13 mouse cellular contexts compared by ENCODE assay signal in genomic region chr15:102802265-102802813, GRCm38 (mm10).
A peak's percentile ranks its signal among the peaks of the same experiment; 100 is the strongest.
DNase-seq lines count a peak whose midpoint lies in the region; ATAC-seq and TF ChIP-seq lines count a peak whose summit lies in the region.
"Had no signal": no experiment of that assay in that cellular context is flagged by ENCODE, and none has a peak within 500 bp of the region (broad histone marks: within the 10 kb centered on the region; RNA-seq: fewer than 3 reads in every experiment).

No protein-coding gene starts in this region.

- H3K4me2 ChIP-seq in liver, embryonic 11.5 days: no peak overlapping the region
- H3K4me2 ChIP-seq in hindbrain, embryonic 13.5 days: no peak overlapping the region
- H3K4me2 ChIP-seq in midbrain, embryonic 13.5 days (replicated peaks): no peak overlapping the region
- H3K4me2 ChIP-seq: heart, embryonic 12.5 days; limb, embryonic 15.5 days had no signal

- ATAC-seq in liver, embryonic 11.5 days (replicated peaks; ENCODE audit: low FRiP score): no peak
- no peak for ATAC-seq in hindbrain, embryonic 13.5 days (ENCODE audit: low FRiP score)
- no peak for ATAC-seq in midbrain, embryonic 13.5 days
- ATAC-seq: inflammation-experienced regulatory T-cells, adult 6 months had no signal

- no peaks in the 10 kb centered on the region for H3K79me2 ChIP-seq in C2C12 (ENCODE audit: control insufficient read depth, insufficient read depth)

- intact Hi-C loops in left cerebral cortex, adult 2 months (cut with DNase I): no loop called here

- no peak overlapping the region for H3K4me3 ChIP-seq in C2C12 (ENCODE audit: insufficient read depth, poor library complexity, severe bottlenecking)
- H3K4me3 ChIP-seq in left cerebral cortex, adult 2 months: no peak overlapping the region
- no peak overlapping the region for H3K4me3 ChIP-seq in liver, embryonic 11.5 days (ENCODE audit: low read depth, low read length)
- H3K4me3 ChIP-seq in hindbrain, embryonic 13.5 days: no peak overlapping the region
- no peak overlapping the region for H3K4me3 ChIP-seq in midbrain, embryonic 13.5 days (replicated peaks)
- H3K4me3 ChIP-seq: heart, embryonic 12.5 days; limb, embryonic 15.5 days; midbrain, embryonic 10.5 days had no signal

- DNase-seq in layer of hippocampus, adult 18-20 months (ENCODE audit: low spot score in 2 of 2): peak; percentile 50 to 69
- DNase-seq in layer of hippocampus, postnatal 25 days (ENCODE audit: extremely low spot score in 1 of 2, low spot score in 1 of 2): no peak
- peak; percentile 58 for DNase-seq in ZHBTc4 (ENCODE audit: low read depth, low spot score)
- peak; percentile 62 to 63 for DNase-seq in left cerebral cortex, adult 2 months (ENCODE audit: extremely low spot score in 1 of 2, low spot score in 2 of 2)
- DNase-seq in liver, embryonic 11.5 days (ENCODE audit: low spot score): no peak
- DNase-seq: cerebellum, adult 18-20 months had no signal

- H3K9ac ChIP-seq in liver, embryonic 11.5 days (ENCODE audit: low read depth, low read length): no peak overlapping the region
- H3K9ac ChIP-seq in hindbrain, embryonic 13.5 days: no peak overlapping the region
- no peak overlapping the region for H3K9ac ChIP-seq in midbrain, embryonic 13.5 days (replicated peaks)
- H3K9ac ChIP-seq: heart, embryonic 12.5 days; limb, embryonic 15.5 days had no signal

- no peaks in the 10 kb centered on the region for H3K79me3 ChIP-seq in C2C12 (ENCODE audit: low read depth)

- peaks cover 8% of the 10 kb centered on the region for H3K27me3 ChIP-seq in C2C12 (ENCODE audit: control insufficient read depth, insufficient read depth, insufficient read length)
- H3K27me3 ChIP-seq in liver, embryonic 11.5 days (replicated peaks; ENCODE audit: control insufficient read depth, insufficient read depth, low read length): no peaks in the 10 kb centered on the region; the same call in 1 of the 2 replicates
- H3K27me3 ChIP-seq in hindbrain, embryonic 13.5 days: 0 out of 2 replicates have a peak, but pooled peaks cover 3% of the 10 kb centered on the region
- H3K27me3 ChIP-seq in midbrain, embryonic 13.5 days: no peaks in the 10 kb centered on the region
- H3K27me3 ChIP-seq: limb, embryonic 15.5 days had no signal

- H3K9me3 ChIP-seq in liver, embryonic 11.5 days (ENCODE audit: control insufficient read depth, low read length): no peaks in the 10 kb centered on the region
- H3K9me3 ChIP-seq in hindbrain, embryonic 13.5 days: no peaks in the 10 kb centered on the region
- no peaks in the 10 kb centered on the region for H3K9me3 ChIP-seq in midbrain, embryonic 13.5 days
- H3K9me3 ChIP-seq: heart, embryonic 12.5 days; limb, embryonic 15.5 days; midbrain, embryonic 10.5 days had no signal

- no peak for TF ChIP-seq CTCF in C2C12 (IDR thresholded peaks at IDR 0.05; ENCODE audit: control insufficient read depth, insufficient read depth, insufficient read length)
- no peak for TF ChIP-seq CTCF in left cerebral cortex, adult 2 months (IDR thresholded peaks at IDR 0.05)

- H3K4me1 ChIP-seq in liver, embryonic 11.5 days (replicated peaks; ENCODE audit: control insufficient read depth, insufficient read depth, low read length): no peaks in the 10 kb centered on the region
- H3K4me1 ChIP-seq in hindbrain, embryonic 13.5 days (replicated peaks): peaks cover 7% of the 10 kb centered on the region
- H3K4me1 ChIP-seq in midbrain, embryonic 13.5 days (replicated peaks): peaks cover 17% of the 10 kb centered on the region
- H3K4me1 ChIP-seq: heart, embryonic 12.5 days; limb, embryonic 15.5 days had no signal

- 53% methylated on average over 8 of the region's 8 CpGs for WGBS in liver, embryonic 11.5 days
- WGBS in hindbrain, embryonic 13.5 days: 73% methylated on average over 8 of the region's 8 CpGs
- WGBS in midbrain, embryonic 13.5 days: 69% methylated on average over 8 of the region's 8 CpGs

- H3ac ChIP-seq in C2C12 (ENCODE audit: control insufficient read depth, insufficient read length, low read depth): peak overlapping the region; percentile 52

- H3K27ac ChIP-seq in left cerebral cortex, adult 2 months: peak overlapping the region; percentile 30; the same call in 1 of the 2 replicates
- H3K27ac ChIP-seq in liver, embryonic 11.5 days (ENCODE audit: low read depth, low read length): no peak overlapping the region
- H3K27ac ChIP-seq in hindbrain, embryonic 13.5 days: no peak overlapping the region
- no peak overlapping the region for H3K27ac ChIP-seq in midbrain, embryonic 13.5 days
- H3K27ac ChIP-seq: limb, embryonic 15.5 days; midbrain, embryonic 10.5 days had no signal

- H3K36me3 ChIP-seq in C2C12 (ENCODE audit: control insufficient read depth, insufficient read depth): no peaks in the 10 kb centered on the region
- H3K36me3 ChIP-seq in liver, embryonic 11.5 days (ENCODE audit: control insufficient read depth, insufficient read depth, low read length): no peaks in the 10 kb centered on the region
- no peaks in the 10 kb centered on the region for H3K36me3 ChIP-seq in hindbrain, embryonic 13.5 days
- H3K36me3 ChIP-seq in midbrain, embryonic 13.5 days: no peaks in the 10 kb centered on the region
- H3K36me3 ChIP-seq: heart, embryonic 12.5 days; limb, embryonic 15.5 days; midbrain, embryonic 10.5 days had no signal

TF ChIP-seq in C2C12, 6 proteins besides CTCF, POLR2A, EP300 and RAD21:
- TF ChIP-seq MAX (IDR thresholded peaks at IDR 0.05) (peak; percentile 50), FOSL1 (IDR thresholded peaks at IDR 0.05; ENCODE audit: insufficient read depth, low read length, poor library complexity, severe bottlenecking) (no peak)

Comparison
In these comparisons a context has a peak if more than half of its experiments do, and no peak if none do; other contexts are left out.
1. DNase-seq: peak in layer of hippocampus, adult 18-20 months (2 of 2), ZHBTc4 (single experiment) and left cerebral cortex, adult 2 months (2 of 2); none in layer of hippocampus, postnatal 25 days (0 of 2) and liver, embryonic 11.5 days (single experiment).